Mouse (Mus musculus): Measurements from ENCODE around the gene Mta3.

DNA sequence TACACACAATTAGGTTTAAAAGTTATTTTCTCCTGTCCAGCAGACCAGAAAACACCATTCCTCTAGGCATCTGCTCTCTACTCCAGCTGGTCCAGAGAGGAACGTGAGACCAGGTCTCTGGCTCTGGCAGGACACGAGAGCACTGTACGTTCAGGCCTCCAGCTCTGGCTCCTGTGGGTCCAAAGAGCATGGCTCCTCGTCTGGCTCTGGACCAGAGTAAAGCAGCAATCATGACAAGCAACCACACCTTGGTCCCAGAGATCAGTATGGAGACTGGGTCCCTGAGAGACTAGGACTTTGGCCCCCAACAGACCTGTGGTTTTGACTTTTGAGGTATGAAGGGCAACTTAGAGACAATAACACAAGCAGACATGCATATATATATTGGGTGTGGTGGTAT is 33.3 kb upstream of the Mta3 start:
- TF ChIP-seq SIN3A (IDR thresholded peaks at IDR 0.05; ENCODE audit: low read length) (no peak), BHLHE40 (IDR thresholded peaks at IDR 0.05; ENCODE audit: low read depth, low read length) (no peak), CTCF (conservative IDR thresholded peaks at IDR 0.05 in 1 of 2, IDR thresholded peaks at IDR 0.05 in 1 of 2; ENCODE audit: low read depth in 2 of 2, low read length in 2 of 2) (no peak), HCFC1 (IDR thresholded peaks at IDR 0.05; ENCODE audit: low read depth, low read length) (no peak), GABPA (IDR thresholded peaks at IDR 0.05; ENCODE audit: insufficient replicate concordance, low read depth, low read length) (no peak)
